Mouse (Mus musculus) cortical plate, adult 2 months (tissue): ENCODE results near the gene Stra6. TPM values are rescaled to one million over a fixed set of nuclear protein-coding genes. Genes with fewer than 3 reads are reported as not detected.

Experiments
- H3K27ac ChIP-seq: fragments of 200-500 bp; 2 replicates; pipeline ENCODE4 v1.5.1; 2012; ENCODE audit warnings: low read length, control low read depth, inconsistent platforms; ENCODE audit not compliant: insufficient read depth
- H3K4me1 ChIP-seq: fragments of 200-500 bp; 2 replicates; pipeline ENCODE4 v1.6.1; 2011; ENCODE audit warnings: low read length; ENCODE audit not compliant: control insufficient read depth, insufficient read depth
- H3K4me3 ChIP-seq: fragments of 200-500 bp; 2 replicates; pipeline ENCODE4 v1.5.1; 2011; ENCODE audit warnings: mild to moderate bottlenecking, low read length, control low read depth; ENCODE audit not compliant: insufficient read depth
- CTCF ChIP-seq: fragments of 200-500 bp; IDR thresholded peaks from 2 replicates; pipeline ENCODE4 v1.5.1; 2011; ENCODE audit warnings: mild to moderate bottlenecking, control low read depth, low read length; ENCODE audit not compliant: insufficient read depth; ENCODE audit errors: extremely low read depth
- POLR2A ChIP-seq: fragments of 200-500 bp; IDR thresholded peaks from 2 replicates; pipeline ENCODE4 v1.6.1; 2011; ENCODE audit warnings: mild to moderate bottlenecking, low read length, control low read depth; ENCODE audit not compliant: insufficient read depth; ENCODE audit errors: extremely low read depth
- polyA plus RNA-seq: library from polyadenylated mRNA; depleted of rRNA; stranded (reverse); fragments of >200 nt; gene quantifications from 2 replicates; pipeline ENCODE4 v1.2.3, GENCODE M21; 2012

Gene Stra6
- polyA plus RNA-seq, 1 experiment, result 9.9 TPM

GRCm38 (mm10) chr9:58172863-58173262 is 109.3 kb downstream of the Stra6 start:
- H3K4me1 ChIP-seq, result peaks cover 4% of the 10 kb centered on the region; the same call in 1 of the 2 replicates
- no peak overlapping the region for H3K27ac ChIP-seq
- TF ChIP-seq CTCF (no peak), POLR2A (no peak)
- H3K4me3 ChIP-seq, result no peak overlapping the region

- peaks cover 4% of the 10 kb centered on the region; the same call in 1 of the 2 replicates for H3K4me1 ChIP-seq
- TF ChIP-seq POLR2A (no peak), CTCF (no peak)
- peak overlapping the region; percentile 66 for H3K27ac ChIP-seq
- no peak overlapping the region for H3K4me3 ChIP-seq
Measured at GRCm38 (mm10) chr9:58174818-58175251, 111.2 kb downstream of the Stra6 start.

- peak overlapping the region; percentile 66 for H3K27ac ChIP-seq
- no peak overlapping the region for H3K4me3 ChIP-seq
- TF ChIP-seq POLR2A (no peak), CTCF (no peak)
- peaks cover 4% of the 10 kb centered on the region for H3K4me1 ChIP-seq
Measured at GRCm38 (mm10) chr9:58175745-58176487, 112.3 kb downstream of the Stra6 start.

GRCm38 (mm10) chr9:58177165-58177564 is 113.6 kb downstream of the Stra6 start:
- Histone ChIP-seq H3K4me3 (no peak overlapping the region), H3K27ac (peak overlapping the region; percentile 86), H3K4me1 (peaks cover 4% of the 10 kb centered on the region)
- no peak for TF ChIP-seq CTCF
- no peak for TF ChIP-seq POLR2A

GRCm38 (mm10) chr9:58179390-58179789 is 115.8 kb downstream of the Stra6 start:
- peaks cover 4% of the 10 kb centered on the region for H3K4me1 ChIP-seq
- TF ChIP-seq CTCF (no peak), POLR2A (no peak)
- no peak overlapping the region for H3K4me3 ChIP-seq
- no peak overlapping the region for H3K27ac ChIP-seq

- Histone ChIP-seq H3K4me1 (no peaks in the 10 kb centered on the region; the same call in 1 of the 2 replicates), H3K4me3 (no peak overlapping the region), H3K27ac (0 out of 2 replicates have a peak overlapping the region, but pooled peaks have one; percentile 8)
- TF ChIP-seq CTCF (no peak), POLR2A (no peak)
Measured at GRCm38 (mm10) chr9:58184456-58184855, 120.9 kb downstream of the Stra6 start.

GRCm38 (mm10) chr9:58194222-58194621 is 130.6 kb downstream of the Stra6 start:
- H3K27ac ChIP-seq, result no peak overlapping the region
- TF ChIP-seq CTCF, result no peak
- H3K4me3 ChIP-seq, result no peak overlapping the region
- H3K4me1 ChIP-seq, result peaks cover 7% of the 10 kb centered on the region

GRCm38 (mm10) chr9:58195671-58196070 is 132.1 kb downstream of the Stra6 start:
- TF ChIP-seq CTCF (no peak), POLR2A (no peak)
- H3K4me3 ChIP-seq, result peak overlapping the region; percentile 75; the same call in 1 of the 2 replicates
- H3K4me1 ChIP-seq, result peaks cover 7% of the 10 kb centered on the region
- no peak overlapping the region for H3K27ac ChIP-seq

GRCm38 (mm10) chr9:58196141-58196540 is 132.6 kb downstream of the Stra6 start:
- peaks cover 7% of the 10 kb centered on the region for H3K4me1 ChIP-seq
- H3K4me3 ChIP-seq, result peak overlapping the region; percentile 75
- TF ChIP-seq CTCF, result no peak
- TF ChIP-seq POLR2A, result no peak
- no peak overlapping the region for H3K27ac ChIP-seq

- H3K4me1 ChIP-seq, result peaks cover 7% of the 10 kb centered on the region
- H3K4me3 ChIP-seq, result peak overlapping the region; percentile 75
- TF ChIP-seq POLR2A (no peak), CTCF (no peak)
- H3K27ac ChIP-seq, result peak overlapping the region; percentile 34
Measured at GRCm38 (mm10) chr9:58196610-58197567, 133.3 kb downstream of the Stra6 start.
